Mouse (Mus musculus) forebrain, embryonic 14.5 days (tissue): ENCODE measurements at regions not wholly inside any gene's neighbourhood (a gene's known extent, or its start where the extent isn't known, plus 50 kb on each side); places are given as distances from the start of the nearest gene placed in this dataset.

Source experiments
- ATAC-seq: fragments of 200-750 bp; cut with Nextera tagmentation; 2 replicates; pipeline ENCODE4 v1.8.0; 2017; ENCODE audit warnings: mild to moderate bottlenecking, moderate library complexity
- DNase-seq: peaks from one replicate; pipeline ENCODE4 v3.0.0-alpha.2; 2015; ENCODE audit warnings: low spot score
- H3K27ac ChIP-seq: fragments of 300-500 bp; sonication (generic); 2 replicates; pipeline ENCODE4 v1.5.1; 2014; ENCODE audit warnings: low read depth, mild to moderate bottlenecking, control low read depth, low read length, moderate library complexity
- H3K27me3 ChIP-seq: fragments of 300-500 bp; sonication (generic); replicated peaks from 2 replicates; pipeline ENCODE4 v1.6.1; 2014; ENCODE audit warnings: low read length, control low read depth, mixed read lengths; ENCODE audit not compliant: control insufficient read depth, insufficient read depth
- H3K36me3 ChIP-seq: fragments of 300-500 bp; sonication (generic); 2 replicates; pipeline ENCODE4 v1.6.1; 2014; ENCODE audit warnings: low read length, control low read depth; ENCODE audit not compliant: control insufficient read depth, insufficient read depth
- H3K4me1 ChIP-seq: fragments of 300-500 bp; sonication (generic); 2 replicates; pipeline ENCODE4 v1.6.1; 2014; ENCODE audit warnings: antibody characterized with exemption, low read length, control low read depth; ENCODE audit not compliant: control insufficient read depth, insufficient read depth
- H3K4me2 ChIP-seq: fragments of 300-500 bp; sonication (generic); 2 replicates; pipeline ENCODE4 v1.6.1; 2014; ENCODE audit warnings: mild to moderate bottlenecking, control low read depth, low read length
- H3K4me3 ChIP-seq: fragments of 300-500 bp; sonication (generic); 2 replicates; pipeline ENCODE4 v1.5.1; 2014; ENCODE audit warnings: low read depth, low read length, control low read depth
- H3K9ac ChIP-seq: fragments of 300-500 bp; sonication (generic); 2 replicates; pipeline ENCODE4 v1.6.1; 2014; ENCODE audit warnings: mild to moderate bottlenecking, low read length, control low read depth, moderate library complexity
- H3K9me3 ChIP-seq: fragments of 300-500 bp; sonication (generic); replicated peaks from 2 replicates; pipeline ENCODE4 v1.6.1; 2016; ENCODE audit warnings: low read length, control low read depth, mixed read lengths; ENCODE audit not compliant: control insufficient read depth
- WGBS: fragments of 180-500 bp; shearing (Covaris S2); extraction: QIAGEN DNeasy Blood & Tissue Kit; methylation state at CpG from one replicate; pipeline ENCODE4 v1.1.7; 2014; 5-methylcytosine and 5-hydroxymethylcytosine counted together

- Histone ChIP-seq H3K4me2 (no peak overlapping the region), H3K4me1 (no peaks in the 10 kb centered on the region), H3K36me3 (no peaks in the 10 kb centered on the region), H3K9ac (no peak overlapping the region), H3K4me3 (no peak overlapping the region), H3K27me3 (no peaks in the 10 kb centered on the region), H3K9me3 (no peaks in the 10 kb centered on the region), H3K27ac (no peak overlapping the region)
- no peak for ATAC-seq
- 88% methylated on average over 6 of the region's 6 CpGs for WGBS
- DNase-seq, result no peak
Observed at GRCm38 (mm10) chr5:73758534-73758933, 107.4 kb downstream of the Spata18 start.

DNA sequence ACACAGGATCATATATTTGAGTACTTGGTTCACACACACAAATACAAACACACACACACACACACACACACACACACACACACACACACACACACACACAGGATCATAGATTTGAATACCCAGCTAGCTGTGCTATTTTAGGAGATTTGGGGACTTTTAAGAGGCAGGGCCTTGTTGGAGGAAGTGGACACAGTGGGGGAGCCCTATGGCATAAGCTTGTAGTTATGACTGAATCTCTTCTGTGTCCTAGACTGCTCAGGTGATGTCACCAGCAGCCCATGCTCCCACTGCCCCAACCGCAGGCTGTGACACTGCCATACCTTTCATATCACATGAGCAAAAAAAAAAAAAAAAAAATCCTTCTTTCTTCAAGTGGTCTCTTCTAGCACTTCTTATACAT, 110.1 kb downstream of the Spata18 start:
- H3K4me3 ChIP-seq, result no peak overlapping the region
- DNase-seq (no peak), ATAC-seq (no peak)
- H3K36me3 ChIP-seq, result no peaks in the 10 kb centered on the region
- WGBS, result 80% methylated on average over 1 of the region's 1 CpGs
- no peaks in the 10 kb centered on the region for H3K9me3 ChIP-seq
- no peaks in the 10 kb centered on the region for H3K4me1 ChIP-seq
- no peak overlapping the region for H3K27ac ChIP-seq
- no peak overlapping the region for H3K4me2 ChIP-seq
- no peaks in the 10 kb centered on the region for H3K27me3 ChIP-seq
- H3K9ac ChIP-seq, result no peak overlapping the region

DNA sequence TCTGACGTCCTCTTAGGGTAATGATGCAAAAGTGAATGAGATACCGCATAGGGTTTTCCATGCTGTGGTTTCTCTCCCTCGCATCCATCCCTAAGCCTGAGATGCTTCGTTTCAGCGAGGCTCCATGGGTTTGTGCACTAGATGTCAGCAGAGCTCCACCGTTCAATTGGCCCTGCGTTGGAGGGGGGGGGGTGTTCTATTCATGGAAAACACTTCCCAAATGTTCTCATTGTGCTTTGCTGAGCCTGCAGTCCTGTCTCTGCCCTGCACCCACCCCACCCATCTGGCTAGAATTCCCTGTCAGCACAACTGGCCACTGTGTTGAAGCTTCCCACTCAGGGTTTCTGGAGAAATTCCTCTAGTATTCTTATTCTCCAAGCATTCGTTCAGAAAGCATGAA, 110.5 kb downstream of the Spata18 start:
- Histone ChIP-seq H3K9ac (no peak overlapping the region), H3K4me1 (no peaks in the 10 kb centered on the region), H3K4me2 (no peak overlapping the region), H3K27me3 (no peaks in the 10 kb centered on the region), H3K27ac (no peak overlapping the region), H3K36me3 (no peaks in the 10 kb centered on the region), H3K4me3 (no peak overlapping the region), H3K9me3 (no peaks in the 10 kb centered on the region)
- WGBS, result 21% methylated on average over 8 of the region's 8 CpGs
- peak; percentile 68 for DNase-seq
- peak; percentile 65; the same call in 1 of the 2 replicates for ATAC-seq

DNA sequence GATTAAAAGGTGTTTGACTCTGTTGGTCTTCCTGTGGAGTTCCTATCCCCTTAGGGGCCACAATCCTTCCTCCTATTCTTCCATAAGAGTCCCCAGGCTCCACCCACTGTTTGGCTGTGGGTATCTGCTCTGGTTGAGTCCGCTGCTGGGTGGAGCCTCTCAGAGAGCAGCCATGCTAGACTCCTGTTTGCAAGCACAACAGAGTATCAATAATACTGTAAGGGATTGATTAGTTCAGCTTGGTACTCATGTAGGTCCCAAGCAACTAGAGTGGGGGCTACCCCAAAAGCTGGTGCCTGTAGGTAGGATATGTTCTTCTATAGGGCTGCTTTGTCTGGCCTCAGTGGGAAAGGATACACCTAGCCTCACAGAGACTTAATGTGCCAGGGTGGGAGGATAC, 113.0 kb downstream of the Spata18 start:
- no peak overlapping the region for H3K4me2 ChIP-seq
- no peak for ATAC-seq
- no peaks in the 10 kb centered on the region for H3K27me3 ChIP-seq
- H3K4me3 ChIP-seq, result no peak overlapping the region
- no peaks in the 10 kb centered on the region for H3K9me3 ChIP-seq
- no peak overlapping the region for H3K9ac ChIP-seq
- H3K27ac ChIP-seq, result no peak overlapping the region
- no peaks in the 10 kb centered on the region for H3K4me1 ChIP-seq
- no peaks in the 10 kb centered on the region for H3K36me3 ChIP-seq
- DNase-seq, result no peak
- 65% methylated on average over 1 of the region's 1 CpGs for WGBS

- ATAC-seq (no peak), DNase-seq (no peak)
- Histone ChIP-seq H3K27me3 (no peaks in the 10 kb centered on the region), H3K4me2 (no peak overlapping the region), H3K9ac (no peak overlapping the region), H3K4me1 (no peaks in the 10 kb centered on the region), H3K4me3 (no peak overlapping the region), H3K27ac (no peak overlapping the region), H3K36me3 (no peaks in the 10 kb centered on the region), H3K9me3 (no peaks in the 10 kb centered on the region)
- WGBS, result 89% methylated on average over 7 of the region's 7 CpGs
Observed at GRCm38 (mm10) chr5:73765466-73765865, 114.3 kb downstream of the Spata18 start.

DNA sequence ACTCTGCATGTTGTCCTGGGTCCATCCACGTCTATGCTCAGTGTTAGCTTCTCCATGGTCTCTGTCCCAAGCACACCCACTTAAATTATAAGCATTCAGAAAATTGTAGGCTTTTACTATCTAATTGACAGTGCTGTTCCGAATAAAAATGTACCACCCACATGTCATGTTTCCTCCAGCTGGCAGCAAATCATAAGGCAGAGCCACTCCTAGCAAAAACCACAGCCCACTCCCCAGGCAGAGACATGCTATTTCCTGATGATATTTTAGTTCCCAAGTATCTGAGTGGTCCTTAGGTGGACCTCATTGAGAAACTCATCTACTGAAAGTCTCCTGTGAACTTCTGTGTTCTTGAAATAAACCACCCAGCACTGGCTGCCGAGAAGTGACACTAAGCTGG, 117.1 kb downstream of the Spata18 start:
- no peak overlapping the region for H3K4me3 ChIP-seq
- no peak overlapping the region for H3K4me2 ChIP-seq
- DNase-seq, result no peak
- ATAC-seq, result no peak
- H3K36me3 ChIP-seq, result no peaks in the 10 kb centered on the region
- no peaks in the 10 kb centered on the region for H3K4me1 ChIP-seq
- H3K9ac ChIP-seq, result no peak overlapping the region
- H3K27ac ChIP-seq, result no peak overlapping the region
- 76% methylated on average over 3 of the region's 3 CpGs for WGBS
- no peaks in the 10 kb centered on the region for H3K9me3 ChIP-seq
- H3K27me3 ChIP-seq, result no peaks in the 10 kb centered on the region

- WGBS, result 63% methylated on average over 7 of the region's 7 CpGs
Observed at GRCm38 (mm10) chr5:73775775-73776548, 124.8 kb downstream of the Spata18 start.

GRCm38 (mm10) chr5:73777282-73777921, 126.2 kb downstream of the Spata18 start:
- no peak for ATAC-seq
- WGBS, result 91% methylated on average over 9 of the region's 9 CpGs
- no peak for DNase-seq
- no peak overlapping the region for H3K4me2 ChIP-seq
- no peaks in the 10 kb centered on the region for H3K9me3 ChIP-seq
- no peaks in the 10 kb centered on the region for H3K4me1 ChIP-seq
- no peak overlapping the region for H3K9ac ChIP-seq
- H3K27me3 ChIP-seq, result no peaks in the 10 kb centered on the region
- H3K4me3 ChIP-seq, result no peak overlapping the region
- H3K27ac ChIP-seq, result no peak overlapping the region
- no peaks in the 10 kb centered on the region for H3K36me3 ChIP-seq

More at GRCm38 (mm10) chr5:73775775-73776548, 124.8 kb downstream of the Spata18 start:
- Histone ChIP-seq H3K9me3 (no peaks in the 10 kb centered on the region), H3K9ac (no peak overlapping the region), H3K4me2 (no peak overlapping the region), H3K36me3 (no peaks in the 10 kb centered on the region), H3K4me1 (no peaks in the 10 kb centered on the region), H3K4me3 (no peak overlapping the region), H3K27me3 (no peaks in the 10 kb centered on the region), H3K27ac (no peak overlapping the region)
- ATAC-seq (no peak), DNase-seq (no peak)

- H3K4me1 ChIP-seq, result no peaks in the 10 kb centered on the region
- H3K9me3 ChIP-seq, result no peaks in the 10 kb centered on the region
- H3K27ac ChIP-seq, result no peak overlapping the region
- H3K9ac ChIP-seq, result no peak overlapping the region
- no peak for ATAC-seq
- no peak for DNase-seq
- H3K4me3 ChIP-seq, result no peak overlapping the region
- H3K36me3 ChIP-seq, result no peaks in the 10 kb centered on the region
- no peak overlapping the region for H3K4me2 ChIP-seq
- H3K27me3 ChIP-seq, result no peaks in the 10 kb centered on the region
- WGBS, result 95% methylated on average over 23 of the region's 23 CpGs
Observed at GRCm38 (mm10) chr5:73781190-73781940, 130.2 kb downstream of the Spata18 start.
